Mouse (Mus musculus): ENCODE measurements at regions not wholly inside any gene's neighbourhood (a gene's known extent, or its start where the extent isn't known, plus 50 kb on each side); places are given as distances from the start of the nearest gene placed in this dataset.

GRCm38 (mm10) chr15:29199988-29200387 is 972.4 kb upstream of the Ctnnd2 start:
- in situ Hi-C loops (cut with MboI, MseI) = no loop called here

DNA sequence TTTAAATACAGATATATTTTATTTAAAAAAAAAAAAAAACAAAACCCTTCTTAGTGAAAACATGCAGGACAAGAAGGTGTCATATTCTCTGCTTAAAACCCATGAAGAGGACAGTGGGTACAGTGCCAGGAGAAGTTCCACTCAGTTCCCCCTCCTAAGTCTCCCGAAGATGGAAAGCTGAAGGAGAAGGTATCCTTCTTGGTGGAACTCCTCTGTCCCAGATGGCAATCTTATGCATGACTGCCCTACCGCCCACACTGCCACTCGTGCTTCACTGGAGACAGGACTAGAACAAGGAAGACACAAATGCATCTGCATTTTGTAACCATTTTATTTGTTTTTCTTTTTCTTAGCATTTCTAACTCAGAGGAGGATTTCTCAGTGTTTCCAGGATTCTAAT is 948.7 kb upstream of the Ctnnd2 start:
- in situ Hi-C loops (cut with MboI, MseI) = no loop called here

DNA sequence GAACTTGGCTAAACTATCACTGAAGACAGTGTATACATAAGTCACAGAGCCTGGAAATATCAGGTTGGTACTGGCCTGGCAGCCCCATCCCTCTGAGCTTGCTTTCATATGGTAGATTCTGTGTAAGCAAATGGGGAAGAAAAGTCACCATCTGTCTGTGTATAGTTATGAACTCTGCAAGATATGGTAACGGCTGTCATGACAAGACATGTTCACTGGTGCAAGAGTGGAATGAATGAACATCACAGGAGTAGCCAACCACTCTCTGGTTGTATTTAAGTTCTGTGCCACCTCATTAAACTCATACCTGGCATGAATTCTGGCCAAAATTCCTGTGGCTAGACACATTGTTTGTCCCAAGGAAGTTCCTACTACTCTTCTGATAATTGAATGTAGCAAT is 945.5 kb upstream of the Ctnnd2 start:
- in situ Hi-C loops (cut with MboI, MseI) = no loop called here

DNA sequence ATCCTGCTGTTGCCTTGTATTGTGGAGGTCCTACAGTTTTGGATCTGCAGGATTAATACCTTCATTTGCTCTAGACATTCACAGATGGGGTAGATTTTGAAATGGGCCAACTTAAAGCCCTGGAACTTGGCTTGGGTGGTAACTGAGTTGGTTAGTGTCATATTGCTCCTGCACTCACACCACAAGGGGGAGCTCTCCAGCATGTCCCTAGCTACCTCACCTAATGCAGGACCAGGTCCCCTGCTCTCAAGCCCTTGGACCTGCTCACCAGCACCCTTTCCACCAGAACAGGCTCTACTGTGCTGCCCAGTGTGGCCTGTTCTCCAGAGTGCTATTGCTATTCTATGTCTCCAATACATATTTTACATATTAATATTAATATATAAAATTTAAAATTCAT is 937.8 kb upstream of the Ctnnd2 start:
- in situ Hi-C loops (cut with MboI, MseI) = no loop called here

DNA sequence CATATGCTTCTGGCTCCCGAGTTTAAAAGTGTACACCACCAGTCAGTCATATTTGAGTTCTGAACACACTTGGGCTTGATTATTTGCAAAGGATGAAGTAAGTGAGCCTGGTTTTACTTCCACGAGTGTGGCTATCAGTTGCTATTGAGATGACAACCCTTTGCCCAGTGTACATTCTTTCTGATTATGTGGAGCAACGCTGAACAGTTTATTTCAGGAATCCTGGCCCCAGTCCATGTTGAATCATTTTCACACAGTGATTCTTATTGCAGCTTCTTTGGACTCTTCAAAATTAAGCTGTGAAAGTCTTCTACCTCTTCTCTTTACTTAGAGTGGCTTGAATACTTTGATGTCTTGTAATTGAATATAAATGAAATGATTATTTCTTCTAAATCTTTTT is 917.2 kb upstream of the Ctnnd2 start:
- in situ Hi-C loops (cut with MboI, MseI) = loop anchor here in 1 of 2 experiments (10.0 kb wide), 1 partner anchor 1730 kb away; no protein-coding TSS in a partner anchor

- in situ Hi-C loops (cut with MboI, MseI) = no loop called here
Measured at GRCm38 (mm10) chr15:29266767-29267166, 905.6 kb upstream of the Ctnnd2 start.

DNA sequence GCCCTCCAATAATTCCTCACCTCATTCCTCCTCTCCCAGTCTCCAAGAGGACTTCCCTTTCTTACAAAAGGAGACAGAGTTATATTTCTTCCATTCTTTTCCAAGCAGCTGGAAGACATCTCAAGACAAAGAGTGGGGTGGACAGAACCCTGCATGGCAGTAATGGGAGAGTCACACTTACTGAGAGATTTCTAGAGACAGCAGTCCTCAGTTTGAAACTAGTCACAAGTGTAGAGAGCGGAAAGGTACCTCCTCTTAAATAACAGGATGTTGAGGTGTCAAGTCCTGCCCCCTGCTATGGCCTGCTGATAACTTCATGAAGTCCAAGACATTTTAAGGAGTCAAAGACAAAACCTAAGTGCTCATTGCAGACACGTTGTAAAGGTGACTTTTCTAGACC is 875.9 kb upstream of the Ctnnd2 start:
- in situ Hi-C loops (cut with MboI, MseI) = no loop called here

Measured in T-helper 17 cell (primary cell).